Mouse (Mus musculus) adipocyte (in vitro differentiated cells): ENCODE data around the gene Cul7.

Source experiments
- DNase-seq: peaks from one replicate; pipeline ENCODE4 v3.0.0-alpha.2; 2016; ENCODE audit warnings: low spot score

Gene Cul7

GRCm38 (mm10) chr17:46673850-46674529 lies 23.9 kb downstream of the Cul7 start, which contains the start of gene Rrp36:
Rrp36 (minus strand) TSS chr17:46674352.
- peak; percentile 97 for DNase-seq

- no peak for DNase-seq
Observed at GRCm38 (mm10) chr17:46674530-46675283, 24.6 kb downstream of the Cul7 start.

GRCm38 (mm10) chr17:46678416-46678815 lies 28.3 kb downstream of the Cul7 start, which contains the start of gene Mea1:
Mea1 (plus strand) TSS chr17:46678793.
- no peak for DNase-seq

GRCm38 (mm10) chr17:46678911-46679310 lies 28.8 kb downstream of the Cul7 start:
- DNase-seq: no peak

GRCm38 (mm10) chr17:46679843-46680759 lies 30.0 kb downstream of the Cul7 start:
- peak; percentile 57 for DNase-seq

GRCm38 (mm10) chr17:46680760-46681373 lies 30.7 kb downstream of the Cul7 start, which contains the start of gene Klhdc3:
Klhdc3 (minus strand) TSS chr17:46680914.
- peak; percentile 99 for DNase-seq

GRCm38 (mm10) chr17:46681466-46682118 lies 31.5 kb downstream of the Cul7 start:
- no peak for DNase-seq

- no peak for DNase-seq
Observed at GRCm38 (mm10) chr17:46682654-46683389, 32.7 kb downstream of the Cul7 start.

GRCm38 (mm10) chr17:46685913-46686312 lies 35.8 kb downstream of the Cul7 start:
- no peak for DNase-seq

GRCm38 (mm10) chr17:46690665-46691064 lies 40.5 kb downstream of the Cul7 start:
- DNase-seq: no peak

GRCm38 (mm10) chr17:46691390-46691789 lies 41.3 kb downstream of the Cul7 start:
- no peak for DNase-seq

GRCm38 (mm10) chr17:46694517-46695063 lies 44.5 kb downstream of the Cul7 start:
- no peak for DNase-seq

GRCm38 (mm10) chr17:46698515-46698914 lies 48.4 kb downstream of the Cul7 start:
- DNase-seq: no peak

- DNase-seq: no peak
Observed at GRCm38 (mm10) chr17:46699245-46699644, 49.1 kb downstream of the Cul7 start.

- DNase-seq: no peak
Observed at GRCm38 (mm10) chr17:46699912-46700311, 49.8 kb downstream of the Cul7 start.

GRCm38 (mm10) chr17:46701489-46701888 lies 51.4 kb downstream of the Cul7 start:
- no peak for DNase-seq

GRCm38 (mm10) chr17:46702100-46702499 lies 52.0 kb downstream of the Cul7 start:
- DNase-seq: no peak

GRCm38 (mm10) chr17:46702506-46702905 lies 52.4 kb downstream of the Cul7 start:
- no peak for DNase-seq

- DNase-seq: peak; percentile 64
Observed at GRCm38 (mm10) chr17:46703971-46704886, 54.1 kb downstream of the Cul7 start.
